Mouse (Mus musculus) ES-Bruce4 (cell line): ENCODE measurements around the gene Chrnb4. TPM values are rescaled to one million over a fixed set of nuclear protein-coding genes. Genes with fewer than 3 reads are reported as not detected.

Experiments
- H3K27ac ChIP-seq: 2 replicates; pipeline ENCODE4 v1.5.1; 2012; ENCODE audit warnings: low read length, inconsistent platforms; ENCODE audit not compliant: insufficient read depth
- H3K27me3 ChIP-seq: 2 replicates; pipeline ENCODE4 v1.6.1; 2012; ENCODE audit warnings: mild to moderate bottlenecking, low read length, inconsistent platforms; ENCODE audit not compliant: control insufficient read depth, poor library complexity, insufficient read depth, severe bottlenecking
- H3K36me3 ChIP-seq: 2 replicates; pipeline ENCODE4 v1.6.1; 2012; ENCODE audit warnings: inconsistent platforms, mild to moderate bottlenecking, low read length, moderate library complexity; ENCODE audit not compliant: control insufficient read depth, poor library complexity, insufficient read depth, severe bottlenecking
- H3K4me1 ChIP-seq: one replicate; pipeline ENCODE4 v1.8.1; 2011; ENCODE audit warnings: low read length; ENCODE audit not compliant: control insufficient read depth, insufficient read depth
- H3K4me3 ChIP-seq: 2 replicates; pipeline ENCODE4 v1.5.1; 2011; ENCODE audit warnings: low read depth, mild to moderate bottlenecking, low read length
- H3K9ac ChIP-seq: 2 replicates; pipeline ENCODE4 v1.6.1; 2012; ENCODE audit warnings: low read depth, mild to moderate bottlenecking, inconsistent platforms; ENCODE audit not compliant: poor library complexity, severe bottlenecking
- H3K9me3 ChIP-seq: replicated peaks from 2 replicates; pipeline ENCODE4 v1.6.1; 2012; ENCODE audit warnings: mild to moderate bottlenecking, low read length, inconsistent platforms; ENCODE audit not compliant: control insufficient read depth, poor library complexity, insufficient read depth, severe bottlenecking
- CTCF ChIP-seq: IDR thresholded peaks from one replicate; pipeline ENCODE4 v1.8.1; 2011; ENCODE audit warnings: low read depth, low read length
- EP300 ChIP-seq: IDR thresholded peaks from 2 replicates; pipeline ENCODE4 v1.6.1; 2011; ENCODE audit warnings: low read depth, low read length; ENCODE audit not compliant: insufficient read depth
- POLR2A ChIP-seq: IDR thresholded peaks from one replicate; pipeline ENCODE4 v1.8.1; 2011; ENCODE audit warnings: low read length; ENCODE audit not compliant: insufficient read depth
- polyA plus RNA-seq: library from polyadenylated mRNA; stranded (reverse); fragments of >200 nt; gene quantifications from 2 replicates; pipeline ENCODE4 v1.2.4, GENCODE M21; 2011; ENCODE audit warnings: low read depth; ENCODE audit not compliant: missing spikeins, insufficient read depth, insufficient read length

Chrnb4 gene
- polyA plus RNA-seq, 1 experiment: 0.79 TPM

GRCm38 (mm10) chr9:54981291-54982191 is 67.0 kb downstream of the Chrnb4 start:
- Histone ChIP-seq H3K4me3 (peak overlapping the region; percentile 81), H3K4me1 (peaks cover 2% of the 10 kb centered on the region), H3K9ac (peak overlapping the region; percentile 51), H3K9me3 (no peaks in the 10 kb centered on the region), H3K27me3 (peaks cover 13% of the 10 kb centered on the region), H3K27ac (no peak overlapping the region), H3K36me3 (no peaks in the 10 kb centered on the region)
- TF ChIP-seq POLR2A (no peak), CTCF (no peak), EP300 (no peak)

- Histone ChIP-seq H3K4me3 (peak within 1 kb of the TSS; percentile 81), H3K4me1 (peaks cover 2% of the 10 kb centered on the region), H3K36me3 (no peaks in the 10 kb centered on the region), H3K9ac (peak within 1 kb of the TSS; percentile 51), H3K27me3 (peaks cover 13% of the 10 kb centered on the region), H3K9me3 (no peaks in the 10 kb centered on the region), H3K27ac (no peak within 1 kb of the TSS)
- TF ChIP-seq CTCF (no peak), POLR2A (no peak), EP300 (no peak)
Measured at GRCm38 (mm10) chr9:54980674-54981073, 67.9 kb downstream of the Chrnb4 start, which contains the start of gene Chrna5. Gene Chrna5, plus strand, starts transcription at chr9:54980880.

Other genes with a start within 250 kb of the Chrnb4 start
- 114 and 126 TPM in 2 replicates for gene Ireb2, start 185.0 kb downstream of the Chrnb4 start, polyA plus RNA-seq
- gene Hykk, start 131.5 kb downstream of the Chrnb4 start, polyA plus RNA-seq: 5.2 and 5.5 TPM in 2 replicates
- gene Psma4, start 98.0 kb downstream of the Chrnb4 start, polyA plus RNA-seq: 300 and 320 TPM in 2 replicates
- 6.2 and 7.7 TPM in 2 replicates for gene AY074887, start 97.8 kb downstream of the Chrnb4 start, polyA plus RNA-seq
- 0.55 and 1.2 TPM in 2 replicates for gene Chrna5, start 67.9 kb downstream of the Chrnb4 start, polyA plus RNA-seq
- not detected in 2 replicates for gene Chrna3, start 22.2 kb downstream of the Chrnb4 start, polyA plus RNA-seq
- 59.6 and 72.4 TPM in 2 replicates for gene Ube2q2, start 100.1 kb upstream of the Chrnb4 start, polyA plus RNA-seq
- 93.0 and 102 TPM in 2 replicates for gene Fbxo22, start 160.1 kb upstream of the Chrnb4 start, polyA plus RNA-seq